Mouse (Mus musculus): ENCODE measurements around the gene Pgk1. TPM values are rescaled to one million over a fixed set of nuclear protein-coding genes. Genes with fewer than 3 reads are reported as not detected.

The Pgk1 gene
- total RNA-seq (2012; rRNA removed) (528 and 991 TPM in 2 replicates), polyA plus RNA-seq (2012; ENCODE audit: insufficient read depth in 1 of 2, insufficient read length in 2 of 2, low read depth in 1 of 2, low replicate concordance in 2 of 2, missing spikeins in 1 of 2) (100 to 1,000 TPM; 285 to 890 TPM)

DNA sequence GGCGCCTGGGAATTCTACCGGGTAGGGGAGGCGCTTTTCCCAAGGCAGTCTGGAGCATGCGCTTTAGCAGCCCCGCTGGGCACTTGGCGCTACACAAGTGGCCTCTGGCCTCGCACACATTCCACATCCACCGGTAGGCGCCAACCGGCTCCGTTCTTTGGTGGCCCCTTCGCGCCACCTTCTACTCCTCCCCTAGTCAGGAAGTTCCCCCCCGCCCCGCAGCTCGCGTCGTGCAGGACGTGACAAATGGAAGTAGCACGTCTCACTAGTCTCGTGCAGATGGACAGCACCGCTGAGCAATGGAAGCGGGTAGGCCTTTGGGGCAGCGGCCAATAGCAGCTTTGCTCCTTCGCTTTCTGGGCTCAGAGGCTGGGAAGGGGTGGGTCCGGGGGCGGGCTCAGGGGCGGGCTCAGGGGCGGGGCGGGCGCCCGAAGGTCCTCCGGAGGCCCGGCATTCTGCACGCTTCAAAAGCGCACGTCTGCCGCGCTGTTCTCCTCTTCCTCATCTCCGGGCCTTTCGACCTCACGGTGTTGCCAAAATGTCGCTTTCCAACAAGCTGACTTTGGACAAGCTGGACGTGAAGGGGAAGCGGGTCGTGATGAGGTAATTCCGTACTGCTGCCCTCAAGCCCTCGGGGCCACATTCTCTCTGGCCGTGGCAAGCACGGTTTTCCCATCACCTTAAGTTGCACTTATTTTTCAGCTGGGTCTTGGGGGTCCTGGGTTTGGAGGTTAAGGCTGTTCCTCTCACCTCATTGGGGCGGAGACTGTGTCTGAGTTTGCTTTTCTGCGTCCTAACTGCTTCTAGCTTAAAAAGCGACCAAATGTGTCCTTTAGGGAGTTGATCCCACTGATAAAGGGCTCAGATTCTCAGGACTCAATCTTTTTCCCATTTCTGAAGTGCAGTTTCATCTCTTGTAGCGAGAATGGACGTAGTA, at the start of gene Pgk1:
Gene Pgk1, plus strand, starts transcription at position 388 of the 937 bp plus-strand sequence.
- Histone ChIP-seq H3K27ac (ENCODE audit: control insufficient read depth, low read depth, low read length) (peak within 1 kb of the TSS; percentile 63), H3K4me3 (ENCODE audit: control insufficient read depth in 1 of 2, insufficient read depth in 1 of 2, low read depth in 2 of 2, low read length in 2 of 2) (peak within 1 kb of the TSS; percentile 91 to 99), H3K36me3 (ENCODE audit: control insufficient read depth in 1 of 2, insufficient read depth in 2 of 2, low read length in 2 of 2) (peaks cover 14 to 25% of the 10 kb centered on the region in 2 experiments), H3K9ac (ENCODE audit: control insufficient read depth, low read depth, low read length, poor library complexity, severe bottlenecking) (peak within 1 kb of the TSS; percentile 88), H3K9me3 (replicated peaks; ENCODE audit: insufficient read depth, low read length) (no peaks in the 10 kb centered on the region), H3K79me2 (ENCODE audit: control insufficient read depth, insufficient read depth, low read length, poor library complexity) (peaks cover 42% of the 10 kb centered on the region), H3K27me3 (ENCODE audit: control insufficient read depth in 1 of 2, insufficient read depth in 2 of 2, low read length in 2 of 2) (no peaks in the 10 kb centered on the region), H3K4me1 (ENCODE audit: control insufficient read depth in 1 of 2, insufficient read depth in 2 of 2, low read length in 2 of 2) (peaks cover 0 to 13% of the 10 kb centered on the region in 2 experiments; a peak in 3 of 4 replicates)
- peak; percentile 96 for DNase-seq (ENCODE audit: low read depth, low spot score)
- TF ChIP-seq MAFK (IDR thresholded peaks at IDR 0.05; ENCODE audit: borderline replicate concordance, low read depth, low read length) (no peak), EP300 (IDR thresholded peaks at IDR 0.05; ENCODE audit: low read depth in 1 of 2, low read length in 2 of 2) (no peak), KAT2A (conservative IDR thresholded peaks at IDR 0.05; ENCODE audit: low read depth, low read length) (no peak), POLR2AphosphoS5 (IDR thresholded peaks at IDR 0.05; ENCODE audit: borderline replicate concordance, low read depth, low read length) (no peak), TCF12 (IDR thresholded peaks at IDR 0.05; ENCODE audit: low read depth, low read length) (0 out of 2 replicates have a peak, but pooled peaks have one; percentile 8), ELF1 (IDR thresholded peaks at IDR 0.05; ENCODE audit: low read depth, low read length) (peak; percentile 76), USF2 (IDR thresholded peaks at IDR 0.05; ENCODE audit: borderline replicate concordance in 1 of 2, insufficient read depth in 1 of 2, low read depth in 1 of 2, low read length in 2 of 2) (no peak), ZC3H11A (IDR thresholded peaks at IDR 0.05; ENCODE audit: low read depth, low read length) (no peak), NELFE (IDR thresholded peaks at IDR 0.05; ENCODE audit: low read depth, low read length) (peak; percentile 61), SIN3A (IDR thresholded peaks at IDR 0.05; ENCODE audit: low read length) (peak; percentile 28; the same call in 1 of the 2 replicates), MAZ (IDR thresholded peaks at IDR 0.05; ENCODE audit: low read depth, low read length) (peak; percentile 85; the same call in 1 of the 2 replicates), JUND (IDR thresholded peaks at IDR 0.05; ENCODE audit: low read depth, low read length) (no peak), ZKSCAN1 (IDR thresholded peaks at IDR 0.05; ENCODE audit: low read depth, low read length) (no peak), TBP (IDR thresholded peaks at IDR 0.05; ENCODE audit: low read depth, low read length) (0 out of 2 replicates have a peak, but pooled peaks have one; percentile 11), ETS1 (IDR thresholded peaks at IDR 0.05; ENCODE audit: low read depth, low read length) (no peak), NRF1 (IDR thresholded peaks at IDR 0.05; ENCODE audit: insufficient read depth, low read depth, low read length, poor library complexity, severe bottlenecking) (peak; percentile 72), MAX (IDR thresholded peaks at IDR 0.05; ENCODE audit: low read length) (peak; percentile 41; the same call in 1 of the 2 replicates), E2F4 (IDR thresholded peaks at IDR 0.05; ENCODE audit: borderline replicate concordance, low read depth, low read length) (peak; percentile 81; the same call in 1 of the 2 replicates), SMC3 (IDR thresholded peaks at IDR 0.05; ENCODE audit: low read depth, low read length) (no peak), GATA1 (IDR thresholded peaks at IDR 0.05; ENCODE audit: low read depth, low read length) (no peak), HCFC1 (IDR thresholded peaks at IDR 0.05; ENCODE audit: low read depth, low read length) (peak; percentile 69; the same call in 1 of the 2 replicates), MEF2A (IDR thresholded peaks at IDR 0.05; ENCODE audit: extremely low read depth, insufficient replicate concordance, low read depth, low read length, poor library complexity, severe bottlenecking) (no peak), CHD2 (IDR thresholded peaks at IDR 0.05; ENCODE audit: low read length) (peak; percentile 24; the same call in 1 of the 2 replicates), CTCF (IDR thresholded peaks at IDR 0.05 in 2 of 3, conservative IDR thresholded peaks at IDR 0.05 in 1 of 3; ENCODE audit: control insufficient read depth in 1 of 3, insufficient read depth in 1 of 3, low read depth in 2 of 3, low read length in 3 of 3, poor library complexity in 1 of 3, severe bottlenecking in 1 of 3) (no peak), CHD1 (IDR thresholded peaks at IDR 0.05; ENCODE audit: low read depth, low read length) (no peak; the same call in 1 of the 2 replicates), ZMIZ1 (IDR thresholded peaks at IDR 0.05; ENCODE audit: low read depth, low read length) (peak; percentile 43; the same call in 1 of the 2 replicates), MYB (IDR thresholded peaks at IDR 0.05; ENCODE audit: low read depth, low read length) (no peak), ZNF384 (IDR thresholded peaks at IDR 0.05; ENCODE audit: low read depth, low read length) (no peak), TAL1 (IDR thresholded peaks at IDR 0.05; ENCODE audit: low read length) (no peak), POLR2AphosphoS2 (IDR thresholded peaks at IDR 0.05; ENCODE audit: low read length) (no peak), RCOR1 (IDR thresholded peaks at IDR 0.05; ENCODE audit: low read depth, low read length) (no peak), MYC (IDR thresholded peaks at IDR 0.05; ENCODE audit: low read depth, low read length) (no peak), RAD21 (IDR thresholded peaks at IDR 0.05; ENCODE audit: low read depth, low read length) (no peak), GABPA (IDR thresholded peaks at IDR 0.05; ENCODE audit: low read depth, low read length) (no peak)
